Comparison of ENCODE assay signal across 8 mouse cellular contexts in genomic region chr7:84152374-84152773, GRCm38 (mm10). TPM values are rescaled to one million over a fixed set of nuclear protein-coding genes. Genes with fewer than 3 reads are reported as not detected.
DNase-seq lines count a peak whose midpoint lies in the region; ATAC-seq and TF ChIP-seq lines count a peak whose summit lies in the region.

No protein-coding gene starts in this region.

- peak overlapping the region; percentile 82 for H3K4me2 ChIP-seq in liver, embryonic 12.5 days

- H3K4me3 ChIP-seq in testis, adult 2 months (ENCODE audit: control insufficient read depth, low read depth, low read length): peak overlapping the region; percentile 93
- H3K4me3 ChIP-seq in liver, embryonic 12.5 days: peak overlapping the region; percentile 85

- no peak for ATAC-seq in liver, embryonic 12.5 days

- TF ChIP-seq CTCF in testis, adult 2 months (IDR thresholded peaks at IDR 0.05; ENCODE audit: control insufficient read depth, insufficient read depth, insufficient replicate concordance, low read depth, low read length): no peak

- peak overlapping the region; percentile 51 for H3K27ac ChIP-seq in testis, adult 2 months (ENCODE audit: control insufficient read depth, insufficient read depth, low read depth, low read length)
- no peak overlapping the region for H3K27ac ChIP-seq in liver, embryonic 12.5 days

- no peak overlapping the region for H3K9ac ChIP-seq in liver, embryonic 12.5 days

- no peaks in the 10 kb centered on the region for H3K9me3 ChIP-seq in liver, embryonic 12.5 days (replicated peaks)

- intact Hi-C loops in left cerebral cortex, postnatal 25 days (cut with DNase I): loop anchor here (2.0 to 5.0 kb wide), 3 partner anchors 22 to 120 kb away; partner anchors contain the start of gene Cemip

- H3K27me3 ChIP-seq in testis, adult 2 months (ENCODE audit: control insufficient read depth, insufficient read depth, low read length): no peaks in the 10 kb centered on the region
- H3K27me3 ChIP-seq in liver, embryonic 12.5 days (replicated peaks): no peaks in the 10 kb centered on the region

- peak; percentile 25 for DNase-seq in cerebellum, adult 9-11 months
- DNase-seq in cerebellum, postnatal 4 days (ENCODE audit: low spot score in 2 of 2): no peak
- no peak for DNase-seq in testis, postnatal 14 days (ENCODE audit: low spot score)
- no peak for DNase-seq in spleen, postnatal 36 days (ENCODE audit: low spot score in 2 of 2)
- DNase-seq in left cerebral cortex, postnatal 25 days (ENCODE audit: low spot score in 2 of 2): no peak
- DNase-seq in thymus, postnatal 25 days: no peak

- 0 out of 2 replicates have a peak, but pooled peaks cover 1% of the 10 kb centered on the region for H3K36me3 ChIP-seq in testis, adult 2 months (ENCODE audit: control insufficient read depth, insufficient read depth, low read length)
- peaks cover 5% of the 10 kb centered on the region for H3K36me3 ChIP-seq in liver, embryonic 12.5 days

- H3K4me1 ChIP-seq in testis, adult 2 months (ENCODE audit: control insufficient read depth, insufficient read depth, low read length): peaks cover 11% of the 10 kb centered on the region
- peaks cover 51% of the 10 kb centered on the region for H3K4me1 ChIP-seq in liver, embryonic 12.5 days

- WGBS in liver, embryonic 12.5 days (ENCODE audit: insufficient replicate concordance): 58% methylated on average over 6 of the region's 6 CpGs

- TF ChIP-seq POLR2A in testis, adult 2 months (IDR thresholded peaks at IDR 0.05; ENCODE audit: control insufficient read depth, low read depth, low read length): no peak

RNA-seq across cellular contexts. Expression of gene Abhd17c, which starts 0.7 kb away (rescaled TPM):
- 16.2 and 19.4 TPM in 2 replicates for polyA plus RNA-seq in testis, adult 2 months (2012; rRNA removed)
- polyA plus RNA-seq in liver, embryonic 12.5 days (2016; fragmentation: Nextera tagmentation; extraction: Ambion mirVana): 44.9 and 45.4 TPM in 2 replicates
- total RNA-seq in left cerebral cortex, postnatal 25 days (2021): 10 to 100 TPM; 36.9 to 37.9 TPM
